Mouse (Mus musculus) embryonic facial prominence, embryonic 10.5 days (tissue): ENCODE measurements around the gene Tfe3. TPM values are rescaled to one million over a fixed set of nuclear protein-coding genes. Genes with fewer than 3 reads are reported as not detected.
"Not testable (repeated sequence)": the region's sequence is repeated elsewhere in the genome, so short reads cannot be mapped to it uniquely, and the experiment has no call there.

ENCODE experiments used
- DNase-seq: peaks from one replicate; pipeline ENCODE4 v3.0.0-alpha.2; 2017; ENCODE audit warnings: low spot score
- H3K27ac ChIP-seq: fragments of 300-500 bp; sonication (generic); replicated peaks from 2 replicates; pipeline ENCODE4 v1.5.1; 2016; ENCODE audit warnings: mild to moderate bottlenecking
- H3K27me3 ChIP-seq: fragments of 300-500 bp; sonication (generic); replicated peaks from 2 replicates; pipeline ENCODE4 v1.6.1; 2016; ENCODE audit warnings: low read depth, mild to moderate bottlenecking; ENCODE audit not compliant: poor library complexity, severe bottlenecking
- H3K36me3 ChIP-seq: fragments of 300-500 bp; sonication (generic); replicated peaks from 2 replicates; pipeline ENCODE4 v1.6.1; 2016; ENCODE audit warnings: mild to moderate bottlenecking, moderate library complexity
- H3K4me1 ChIP-seq: fragments of 300-500 bp; sonication (generic); 2 replicates; pipeline ENCODE4 v1.6.1; 2016
- H3K4me3 ChIP-seq: fragments of 300-500 bp; sonication (generic); 2 replicates; pipeline ENCODE4 v1.5.1; 2016; ENCODE audit warnings: mild to moderate bottlenecking, moderate library complexity
- H3K9me3 ChIP-seq: fragments of 300-500 bp; sonication (generic); 2 replicates; pipeline ENCODE4 v1.6.1; 2016; ENCODE audit warnings: mild to moderate bottlenecking
- WGBS: fragments of 180-500 bp; shearing (Covaris S2); methylation state at CpG from one replicate; pipeline ENCODE4 v1.1.7; 2016; 5-methylcytosine and 5-hydroxymethylcytosine counted together
- polyA plus RNA-seq: library from polyadenylated mRNA; unstranded; fragments of >200 nt; fragmentation: Nextera tagmentation; extraction: Ambion mirVana; gene quantifications from 2 replicates; pipeline ENCODE4 v1.2.1, GENCODE M21; 2016

Gene Tfe3
- 26.8 and 28.3 TPM in 2 replicates for polyA plus RNA-seq

DNA sequence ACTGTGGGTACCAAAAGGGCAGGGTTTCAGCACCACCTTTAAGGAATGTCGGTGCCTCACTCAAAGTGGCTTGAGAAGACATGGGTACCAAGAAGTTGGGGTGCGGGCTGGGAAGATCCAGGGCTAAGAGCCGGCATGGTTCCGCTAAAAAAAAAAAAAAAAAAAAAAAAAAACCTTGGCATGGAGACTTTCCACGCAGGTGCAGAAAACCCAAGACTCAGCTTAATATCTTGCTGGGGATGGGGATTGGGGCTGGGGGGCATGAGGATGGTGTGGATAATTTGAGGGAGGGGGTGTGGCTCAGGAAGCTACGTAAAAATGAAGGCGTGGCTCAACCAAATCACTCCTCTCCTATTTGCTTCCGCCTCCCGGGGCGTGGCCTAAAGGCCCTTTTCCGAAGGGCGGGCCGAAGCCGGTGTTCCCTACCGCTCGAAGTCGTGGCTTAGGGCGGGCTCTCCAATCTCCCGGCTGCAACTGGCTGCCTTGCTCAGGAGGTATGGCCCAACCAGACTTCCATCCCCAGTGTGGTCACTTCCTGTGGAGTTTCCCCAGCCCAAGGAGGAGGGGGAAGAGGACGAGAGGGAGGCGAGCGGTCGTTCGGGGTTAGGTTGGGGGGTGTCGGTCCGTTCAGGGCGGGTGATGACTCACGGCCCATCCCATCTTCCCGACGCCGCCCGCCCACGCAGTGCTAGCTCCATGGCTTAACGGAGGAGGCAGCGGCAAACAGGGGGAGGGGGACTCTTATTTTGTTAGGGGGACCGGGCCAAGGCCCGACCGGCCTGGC, at the start of gene Tfe3:
Gene Tfe3, plus strand, starts transcription at position 424 of the 784 bp plus-strand sequence.
- peaks cover 15% of the 10 kb centered on the region for H3K36me3 ChIP-seq
- 19% methylated on average over 38 of the region's 38 CpGs for WGBS
- H3K4me1 ChIP-seq: peaks cover 27% of the 10 kb centered on the region
- DNase-seq: peak; percentile 92
- H3K4me3 ChIP-seq: peak within 1 kb of the TSS; percentile 76
- 0 out of 2 replicates have a peak, but pooled peaks cover 6% of the 10 kb centered on the region for H3K9me3 ChIP-seq
- H3K27ac ChIP-seq: peak within 1 kb of the TSS; percentile 80
- H3K27me3 ChIP-seq: no peaks in the 10 kb centered on the region

DNA sequence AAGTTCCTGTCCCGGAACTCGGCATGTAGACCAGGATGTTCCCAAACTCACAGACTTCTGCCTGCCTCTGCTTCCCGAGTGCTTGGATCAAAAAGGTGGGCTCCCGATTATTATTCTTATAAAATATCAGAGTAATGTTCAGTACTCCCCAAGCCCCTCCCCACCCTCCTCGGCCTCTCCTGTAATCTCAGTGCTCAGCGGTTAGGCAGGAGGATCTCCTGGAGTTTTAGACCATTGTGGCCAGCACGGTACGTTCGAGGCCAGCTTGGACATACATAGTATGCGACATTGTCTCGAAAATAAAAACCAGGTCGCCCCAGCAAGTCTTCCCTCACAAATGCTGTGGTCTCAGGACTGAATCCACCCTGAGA, 48.6 kb upstream of the Tfe3 start:
- H3K27ac ChIP-seq: peak overlapping the region; percentile 44; the same call in 1 of the 2 replicates
- H3K36me3 ChIP-seq, H3K27me3 ChIP-seq, DNase-seq, H3K9me3 ChIP-seq, H3K4me1 ChIP-seq: not testable (repeated sequence)
- H3K4me3 ChIP-seq: peak overlapping the region; percentile 53
- WGBS: 24% methylated on average over 6 of the region's 12 CpGs

DNA sequence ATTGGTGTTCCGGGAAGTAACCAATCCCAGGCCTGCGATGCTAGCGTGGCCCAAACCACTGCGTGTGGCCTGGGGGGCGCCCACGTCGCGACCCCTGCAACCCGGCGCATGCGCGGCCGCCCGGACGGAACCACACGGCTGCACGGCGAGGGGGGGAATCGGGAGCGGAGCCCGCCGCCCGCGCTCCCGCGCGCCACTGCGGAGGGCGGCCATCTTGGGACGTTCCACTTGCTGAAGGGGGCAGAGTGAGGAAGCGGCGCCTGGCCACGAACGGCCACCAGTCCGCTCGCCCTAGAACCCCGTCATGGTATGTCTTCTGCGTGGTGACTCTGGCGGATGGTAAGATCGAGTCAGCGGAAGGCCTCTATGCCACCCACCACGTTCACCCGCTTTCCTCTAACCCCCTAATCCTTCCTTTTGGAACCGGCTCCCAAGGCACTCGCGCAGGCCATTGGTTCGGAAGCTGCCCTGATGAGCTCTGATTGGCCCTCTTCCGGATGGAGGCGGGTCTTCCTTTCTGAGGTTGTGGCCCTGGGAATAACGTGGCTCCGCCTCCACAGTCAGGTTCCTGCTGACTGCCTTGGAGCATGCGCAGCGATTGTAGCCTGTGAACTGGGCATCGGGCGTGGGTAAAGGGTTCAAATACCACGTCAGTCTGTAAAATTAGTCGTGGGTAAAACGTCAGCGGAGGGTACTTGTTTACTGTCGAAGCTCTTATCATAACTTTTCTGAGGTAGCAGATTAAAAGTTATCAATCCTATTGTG, 48.0 kb upstream of the Tfe3 start, which contains the start of gene Wdr45:
Gene Wdr45, plus strand, starts transcription at position 199 of the 765 bp plus-strand sequence.
- H3K27me3 ChIP-seq, H3K36me3 ChIP-seq, H3K9me3 ChIP-seq, H3K4me1 ChIP-seq: not testable (repeated sequence)
- peak; percentile 92 for DNase-seq
- Histone ChIP-seq H3K4me3 (peak within 1 kb of the TSS; percentile 53), H3K27ac (peak within 1 kb of the TSS; percentile 81)
- WGBS: 19% methylated on average over 51 of the region's 60 CpGs

DNA sequence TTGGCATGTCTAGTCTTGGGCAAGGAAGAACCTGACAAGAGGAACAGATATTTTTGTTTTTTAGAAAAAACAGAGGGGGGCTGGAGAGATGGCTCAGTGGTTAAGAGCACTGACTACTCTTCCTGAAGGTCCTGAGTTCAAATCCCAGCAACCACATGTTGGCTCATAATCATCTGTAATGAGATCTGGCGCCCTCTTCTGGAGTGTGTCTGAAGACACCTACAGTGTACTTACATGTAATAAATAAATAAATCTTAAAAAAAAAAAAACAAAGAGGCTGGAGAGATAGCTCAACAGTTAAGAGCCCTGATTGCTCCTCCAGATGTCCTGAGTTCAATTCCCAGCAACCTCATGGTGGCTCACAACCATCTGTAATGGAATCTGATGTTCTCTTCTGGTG, 46.3 kb upstream of the Tfe3 start:
- 38% methylated on average over 1 of the region's 1 CpGs for WGBS
- not testable (repeated sequence) for H3K36me3 ChIP-seq, H3K27ac ChIP-seq, H3K27me3 ChIP-seq, H3K4me1 ChIP-seq, DNase-seq, H3K9me3 ChIP-seq, H3K4me3 ChIP-seq

DNA sequence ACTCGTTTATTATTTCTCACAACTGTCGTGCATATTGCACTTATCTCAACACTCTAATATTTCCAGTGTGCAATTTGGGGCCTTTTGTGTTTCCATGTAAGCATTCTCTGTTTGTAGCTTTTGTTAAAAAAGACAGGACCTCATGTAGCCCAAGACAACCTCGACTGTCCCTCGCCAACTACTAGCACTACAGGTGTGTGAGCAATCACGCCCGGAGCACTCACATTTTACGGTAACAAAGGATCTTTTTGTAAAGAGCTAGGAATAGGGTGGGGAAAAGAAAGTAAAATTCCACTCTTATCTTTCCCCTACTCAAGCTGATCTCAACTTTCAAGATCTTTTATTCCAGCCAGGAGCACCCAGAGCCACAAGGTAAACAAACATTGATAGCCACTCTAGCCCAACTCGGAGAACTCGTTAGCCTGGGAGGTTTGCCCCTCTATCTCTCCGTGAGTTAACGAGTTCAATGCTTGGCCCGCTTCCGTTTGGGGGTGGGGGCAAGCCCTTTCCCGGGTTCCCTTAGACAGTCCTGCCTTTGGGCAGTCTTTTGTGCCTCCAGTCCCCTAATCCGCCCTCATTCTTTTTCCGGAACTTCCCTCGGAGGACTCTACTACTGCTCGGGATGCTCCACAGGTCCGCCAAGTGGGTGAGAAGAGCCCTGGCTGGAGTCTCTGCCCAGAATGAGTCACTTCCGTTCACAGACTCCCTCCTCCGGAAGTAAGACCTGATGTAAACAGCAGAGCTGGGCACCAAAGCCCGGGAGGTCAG, 40.7 kb upstream of the Tfe3 start, which contains the start of gene Gm45208:
Gene Gm45208, plus strand, starts transcription at position 732 of the 768 bp plus-strand sequence.
- peaks cover 5% of the 10 kb centered on the region; the same call in 1 of the 2 replicates for H3K4me1 ChIP-seq
- 22% methylated on average over 22 of the region's 22 CpGs for WGBS
- H3K4me3 ChIP-seq: peak within 1 kb of the TSS; percentile 69

DNA sequence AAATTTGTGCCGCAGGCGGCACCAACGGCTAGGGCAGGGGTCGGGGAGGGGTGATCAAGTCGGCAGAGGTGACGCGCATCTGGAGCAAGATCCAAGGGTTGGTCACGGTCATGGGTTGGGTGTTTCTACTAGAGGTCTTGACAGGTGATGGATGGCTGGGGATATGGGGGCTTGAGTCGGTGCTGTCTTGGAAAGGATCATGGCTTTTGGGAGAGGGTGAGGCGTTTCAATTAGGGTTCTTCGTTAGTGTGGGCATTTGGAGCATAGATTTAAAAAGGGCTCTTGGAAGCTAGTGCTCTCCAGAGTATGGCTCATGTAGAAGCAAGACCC, 40.1 kb upstream of the Tfe3 start:
- Histone ChIP-seq H3K36me3 (peaks cover 28% of the 10 kb centered on the region), H3K9me3 (no peaks in the 10 kb centered on the region; the same call in 1 of the 2 replicates), H3K27me3 (no peaks in the 10 kb centered on the region), H3K4me3 (peak overlapping the region; percentile 69), H3K4me1 (peaks cover 5% of the 10 kb centered on the region; the same call in 1 of the 2 replicates), H3K27ac (peak overlapping the region; percentile 93)
- 13% methylated on average over 11 of the region's 11 CpGs for WGBS
- no peak for DNase-seq

More for the DNA sequence above, 40.7 kb upstream of the Tfe3 start, which contains the start of gene Gm45208:
- Histone ChIP-seq H3K36me3 (peaks cover 23% of the 10 kb centered on the region), H3K27me3 (no peaks in the 10 kb centered on the region), H3K27ac (peak within 1 kb of the TSS; percentile 93), H3K9me3 (no peaks in the 10 kb centered on the region; the same call in 1 of the 2 replicates)
- peak; percentile 69 for DNase-seq

DNA sequence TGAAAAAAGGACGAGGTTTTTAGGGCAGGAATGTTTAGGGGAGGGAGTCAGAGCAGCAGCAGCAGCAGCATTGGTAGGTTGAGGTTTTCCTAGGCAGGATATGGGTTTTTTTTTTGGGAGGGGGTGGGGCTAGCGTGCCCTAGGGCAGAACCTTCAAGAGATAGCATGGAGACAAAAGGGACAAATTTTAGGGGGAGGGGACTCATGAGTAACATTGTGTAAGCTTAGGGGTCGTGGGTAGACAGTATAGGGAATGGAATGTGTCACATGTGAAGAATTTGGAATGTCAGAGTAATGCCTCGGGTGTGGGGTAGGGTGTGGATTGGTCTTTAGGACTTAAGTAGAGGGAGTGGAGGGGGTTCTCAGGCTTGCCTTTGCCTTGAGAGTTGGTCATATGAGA, 39.7 kb upstream of the Tfe3 start:
- Histone ChIP-seq H3K27me3 (no peaks in the 10 kb centered on the region), H3K4me3 (peak overlapping the region; percentile 69), H3K4me1 (peaks cover 5% of the 10 kb centered on the region; the same call in 1 of the 2 replicates), H3K36me3 (peaks cover 32% of the 10 kb centered on the region), H3K27ac (peak overlapping the region; percentile 93; the same call in 1 of the 2 replicates), H3K9me3 (no peaks in the 10 kb centered on the region; the same call in 1 of the 2 replicates)
- DNase-seq: no peak
- WGBS: 26% methylated on average over 4 of the region's 4 CpGs

DNA sequence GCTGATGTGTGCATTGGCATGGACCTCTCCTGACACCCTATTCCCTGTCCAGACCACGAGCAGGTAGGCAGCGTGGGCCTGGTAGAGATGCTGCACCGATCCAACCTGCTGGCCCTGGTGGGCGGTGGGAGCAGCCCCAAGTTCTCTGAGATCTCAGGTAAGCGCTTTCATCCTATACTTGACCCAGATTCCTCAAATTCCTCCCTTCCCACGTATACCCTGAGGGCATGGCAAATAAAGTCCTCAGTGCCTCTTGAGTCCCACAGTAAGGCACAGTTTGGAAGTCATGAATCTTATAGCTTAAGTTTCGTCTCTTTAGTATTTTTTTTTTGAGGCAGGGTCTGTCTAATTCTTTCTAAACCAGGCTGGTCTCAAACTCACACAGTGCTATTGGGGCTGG, 38.2 kb upstream of the Tfe3 start:
- 87% methylated on average over 7 of the region's 7 CpGs for WGBS

DNA sequence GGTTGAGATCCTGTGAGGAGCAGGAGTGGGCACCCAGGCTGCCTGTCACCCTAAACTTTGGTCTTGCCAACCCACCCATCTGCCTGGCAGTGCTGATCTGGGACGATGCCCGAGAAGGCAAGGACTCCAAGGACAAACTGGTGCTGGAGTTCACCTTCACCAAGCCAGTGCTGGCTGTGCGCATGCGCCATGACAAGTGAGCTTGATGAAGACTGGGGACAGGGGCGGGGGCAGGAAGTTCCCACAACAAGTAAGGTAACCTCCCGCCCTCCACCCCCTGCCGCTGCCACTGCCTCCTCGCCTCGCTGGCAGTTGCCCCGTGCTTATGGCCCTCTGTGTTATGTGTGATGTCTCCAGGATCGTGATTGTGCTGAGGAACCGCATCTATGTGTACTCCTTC, 36.5 kb upstream of the Tfe3 start:
- WGBS: 88% methylated on average over 12 of the region's 12 CpGs
- Histone ChIP-seq H3K4me3 (no peak overlapping the region), H3K4me1 (peaks cover 11% of the 10 kb centered on the region), H3K36me3 (peaks cover 32% of the 10 kb centered on the region), H3K27me3 (no peaks in the 10 kb centered on the region), H3K9me3 (no peaks in the 10 kb centered on the region; the same call in 1 of the 2 replicates), H3K27ac (no peak overlapping the region)
- no peak for DNase-seq

More for the DNA sequence above, 38.2 kb upstream of the Tfe3 start:
- no peaks in the 10 kb centered on the region; the same call in 1 of the 2 replicates for H3K9me3 ChIP-seq
- H3K4me1 ChIP-seq: peaks cover 8% of the 10 kb centered on the region
- H3K27me3 ChIP-seq: no peaks in the 10 kb centered on the region
- no peak for DNase-seq
- no peak overlapping the region for H3K4me3 ChIP-seq
- peaks cover 32% of the 10 kb centered on the region for H3K36me3 ChIP-seq
- H3K27ac ChIP-seq: no peak overlapping the region

DNA sequence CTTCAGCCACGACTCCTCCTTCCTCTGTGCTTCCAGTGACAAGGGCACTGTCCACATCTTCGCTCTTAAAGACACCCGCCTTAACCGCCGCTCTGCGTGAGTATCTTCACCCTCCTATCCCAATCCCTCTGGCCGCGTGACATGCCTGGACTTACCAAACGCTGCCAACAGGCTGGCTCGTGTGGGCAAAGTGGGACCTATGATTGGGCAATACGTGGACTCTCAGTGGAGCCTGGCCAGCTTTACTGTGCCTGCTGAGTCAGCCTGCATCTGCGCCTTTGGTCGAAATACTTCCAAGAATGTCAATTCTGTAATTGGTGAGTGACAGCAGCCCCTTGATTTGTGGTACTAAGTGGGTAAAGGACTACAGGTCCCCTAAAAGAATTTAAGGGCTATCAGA, 35.2 kb upstream of the Tfe3 start:
- Histone ChIP-seq H3K4me3 (no peak overlapping the region), H3K27me3 (no peaks in the 10 kb centered on the region), H3K9me3 (no peaks in the 10 kb centered on the region; the same call in 1 of the 2 replicates), H3K27ac (no peak overlapping the region), H3K36me3 (peaks cover 32% of the 10 kb centered on the region), H3K4me1 (peaks cover 11% of the 10 kb centered on the region)
- WGBS: 92% methylated on average over 13 of the region's 13 CpGs
- DNase-seq: no peak

DNA sequence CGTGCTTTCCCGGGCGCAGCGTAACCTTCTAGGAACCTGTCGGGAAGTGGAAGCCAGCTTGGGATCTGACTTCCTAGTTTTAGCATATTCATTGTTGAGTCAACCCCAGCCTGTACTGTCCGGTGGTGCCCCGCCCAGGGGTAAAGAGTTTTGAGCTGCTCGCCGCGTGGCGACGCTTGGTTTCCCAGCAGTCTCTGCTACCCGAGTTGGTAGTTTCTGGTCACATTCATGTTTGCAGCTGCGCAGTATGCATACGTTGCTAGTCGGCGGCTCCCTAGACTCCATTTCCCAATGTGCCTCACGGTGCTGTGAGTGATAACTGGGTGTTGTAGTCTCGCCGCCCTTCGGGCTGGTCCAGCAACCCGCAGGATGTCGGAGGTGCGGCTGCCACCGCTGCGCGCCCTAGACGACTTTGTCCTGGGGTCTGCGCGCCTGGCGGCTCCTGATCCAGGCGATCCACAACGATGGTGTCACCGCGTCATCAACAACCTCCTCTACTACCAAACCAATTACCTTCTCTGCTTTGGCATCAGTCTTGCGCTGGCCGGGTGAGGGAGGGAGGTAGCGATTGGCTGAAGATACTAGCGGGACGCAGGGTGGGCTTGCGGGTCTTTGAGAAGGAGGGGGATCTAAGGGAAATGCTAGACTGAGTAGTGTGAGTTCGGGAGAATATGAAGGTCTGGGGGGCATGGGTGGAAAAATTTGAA, 34.0 kb upstream of the Tfe3 start, which contains the start of gene Praf2:
Gene Praf2, plus strand, starts transcription at position 225 of the 707 bp plus-strand sequence.
- WGBS: 19% methylated on average over 42 of the region's 42 CpGs
- H3K4me3 ChIP-seq: peak within 1 kb of the TSS; percentile 60
- H3K27ac ChIP-seq: peak within 1 kb of the TSS; percentile 78
- peaks cover 36% of the 10 kb centered on the region for H3K36me3 ChIP-seq
- peak; percentile 82 for DNase-seq
- H3K27me3 ChIP-seq: no peaks in the 10 kb centered on the region
- peaks cover 1% of the 10 kb centered on the region; the same call in 1 of the 2 replicates for H3K9me3 ChIP-seq
- peaks cover 5% of the 10 kb centered on the region; the same call in 1 of the 2 replicates for H3K4me1 ChIP-seq
